Mouse (Mus musculus) stomach, postnatal 0 days (tissue): ENCODE data around the gene Creg1. TPM values are rescaled to one million over a fixed set of nuclear protein-coding genes. Genes with fewer than 3 reads are reported as not detected.
A peak's percentile ranks its signal among the peaks of the same experiment; 100 is the strongest.

Experiments
- ATAC-seq: fragments of 200-750 bp; cut with Nextera tagmentation; 2 replicates; pipeline ENCODE4 v1.8.0; 2017; ENCODE audit not compliant: low FRiP score, low TSS enrichment
- DNase-seq: peaks from one replicate; pipeline ENCODE4 v3.0.0-alpha.2; 2016; ENCODE audit warnings: low spot score
- H3K27ac ChIP-seq: fragments of 300-500 bp; sonication (generic); replicated peaks from 2 replicates; pipeline ENCODE4 v1.5.1; 2014; ENCODE audit warnings: mild to moderate bottlenecking, control low read depth
- H3K27me3 ChIP-seq: fragments of 300-500 bp; sonication (generic); 2 replicates; pipeline ENCODE4 v1.6.1; 2014; ENCODE audit warnings: low read length; ENCODE audit not compliant: control insufficient read depth, insufficient read depth
- H3K36me3 ChIP-seq: fragments of 300-500 bp; sonication (generic); 2 replicates; pipeline ENCODE4 v1.6.1; 2014; ENCODE audit warnings: low read length, mixed read lengths; ENCODE audit not compliant: control insufficient read depth, insufficient read depth
- H3K4me1 ChIP-seq: fragments of 300-500 bp; sonication (generic); replicated peaks from 2 replicates; pipeline ENCODE4 v1.6.1; 2014; ENCODE audit warnings: antibody characterized with exemption; ENCODE audit not compliant: control insufficient read depth, insufficient read depth
- H3K4me2 ChIP-seq: fragments of 300-500 bp; sonication (generic); replicated peaks from 2 replicates; pipeline ENCODE4 v1.6.1; 2014; ENCODE audit warnings: low read depth, mild to moderate bottlenecking, control low read depth, moderate library complexity
- H3K4me3 ChIP-seq: fragments of 300-500 bp; sonication (generic); 2 replicates; pipeline ENCODE4 v1.5.1; 2014; ENCODE audit warnings: low read depth, low read length, control low read depth
- H3K9ac ChIP-seq: fragments of 300-500 bp; sonication (generic); 2 replicates; pipeline ENCODE4 v1.6.1; 2014; ENCODE audit warnings: mild to moderate bottlenecking, low read length, control low read depth, mixed read lengths
- H3K9me3 ChIP-seq: fragments of 300-500 bp; sonication (generic); 2 replicates; pipeline ENCODE4 v1.6.1; 2016; ENCODE audit warnings: low read length; ENCODE audit not compliant: control insufficient read depth
- CTCF ChIP-seq: IDR thresholded peaks from 2 replicates; pipeline ENCODE4 v1.5.1; 2016; ENCODE audit warnings: antibody characterized with exemption, low read depth, mild to moderate bottlenecking, moderate library complexity
- EP300 ChIP-seq: optimal IDR thresholded peaks from 2 replicates; pipeline ENCODE3; 2016; ENCODE audit warnings: antibody characterized with exemption
- WGBS: fragments of 180-500 bp; shearing (Covaris S2); extraction: QIAGEN DNeasy Blood & Tissue Kit; methylation state at CpG from one replicate; pipeline ENCODE4 v1.1.7; 2014; 5-methylcytosine and 5-hydroxymethylcytosine counted together
- polyA plus RNA-seq: library from polyadenylated mRNA; unstranded; fragments of >200 nt; fragmentation: Nextera tagmentation; extraction: Ambion mirVana; gene quantifications from 2 replicates; pipeline ENCODE4 v1.2.1, GENCODE M21; 2015

Creg1 gene
- polyA plus RNA-seq, 1 experiment from 2014 or later = 139 TPM

DNA sequence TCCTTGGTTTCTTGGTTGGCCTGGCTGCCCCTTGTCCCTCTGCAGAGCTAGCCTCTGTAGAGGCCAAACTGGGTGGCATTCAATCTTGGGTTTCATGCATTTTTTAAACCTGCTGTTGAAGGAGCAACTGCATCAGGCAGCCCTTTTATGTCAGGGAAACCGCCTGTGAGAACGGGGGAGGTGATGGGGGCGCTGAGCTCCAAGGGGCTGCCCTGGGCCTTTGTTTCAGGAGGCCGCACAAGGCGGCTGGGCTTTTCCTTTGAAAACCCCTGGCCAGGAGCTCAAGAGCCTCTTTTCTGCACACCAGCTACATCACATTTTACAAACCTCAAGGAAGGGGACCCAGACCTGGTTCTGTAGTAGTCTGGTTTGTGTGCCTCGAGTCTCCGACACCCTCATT, 50.6 kb downstream of the Creg1 start:
- peaks cover 2% of the 10 kb centered on the region; the same call in 1 of the 2 replicates for H3K27me3 ChIP-seq
- no peak for TF ChIP-seq CTCF
- DNase-seq = no peak
- H3K9me3 ChIP-seq = no peaks in the 10 kb centered on the region
- no peaks in the 10 kb centered on the region for H3K36me3 ChIP-seq
- no peak overlapping the region for H3K27ac ChIP-seq
- H3K4me1 ChIP-seq = no peaks in the 10 kb centered on the region
- H3K9ac ChIP-seq = no peak overlapping the region
- ATAC-seq = no peak
- no peak overlapping the region for H3K4me2 ChIP-seq
- WGBS = 41% methylated on average over 7 of the region's 7 CpGs
- no peak overlapping the region for H3K4me3 ChIP-seq

GRCm38 (mm10) chr1:165814521-165815278, 51.2 kb downstream of the Creg1 start:
- H3K4me3 ChIP-seq = no peak overlapping the region
- H3K36me3 ChIP-seq = no peaks in the 10 kb centered on the region
- H3K27me3 ChIP-seq = peaks cover 2% of the 10 kb centered on the region; the same call in 1 of the 2 replicates
- 27% methylated on average over 14 of the region's 14 CpGs for WGBS
- H3K27ac ChIP-seq = no peak overlapping the region
- H3K4me1 ChIP-seq = no peaks in the 10 kb centered on the region
- ATAC-seq = no peak
- TF ChIP-seq EP300 (no peak), CTCF (no peak)
- no peak for DNase-seq
- no peaks in the 10 kb centered on the region for H3K9me3 ChIP-seq
- H3K9ac ChIP-seq = no peak overlapping the region
- H3K4me2 ChIP-seq = peak overlapping the region; percentile 29; the same call in 1 of the 2 replicates

DNA sequence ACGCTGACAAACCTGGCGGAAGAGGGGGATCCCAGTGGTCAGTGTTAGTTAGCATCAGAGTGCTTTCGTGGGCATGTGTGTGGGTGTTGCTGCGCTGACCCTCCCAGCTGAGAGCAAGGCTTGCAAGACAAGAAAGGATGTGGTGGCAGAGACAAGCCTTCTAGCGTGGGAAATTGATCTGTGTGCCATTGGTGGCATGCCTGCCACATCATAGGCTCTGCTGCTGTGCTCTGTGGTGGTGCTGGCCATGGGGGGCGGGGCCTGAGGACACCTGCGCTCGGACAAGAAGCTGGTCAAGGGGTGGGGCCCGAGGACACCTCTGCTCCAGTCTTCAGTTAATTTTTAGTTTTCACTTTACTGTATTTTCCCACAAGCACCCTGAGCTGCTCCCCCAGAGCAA, 52.8 kb downstream of the Creg1 start:
- WGBS = 77% methylated on average over 9 of the region's 9 CpGs
- no peak overlapping the region for H3K27ac ChIP-seq
- no peak for TF ChIP-seq CTCF
- TF ChIP-seq EP300 = no peak
- DNase-seq (no peak), ATAC-seq (no peak)
- H3K9me3 ChIP-seq = no peaks in the 10 kb centered on the region
- no peak overlapping the region for H3K4me3 ChIP-seq
- H3K27me3 ChIP-seq = peaks cover 2% of the 10 kb centered on the region; the same call in 1 of the 2 replicates
- H3K36me3 ChIP-seq = no peaks in the 10 kb centered on the region
- no peak overlapping the region for H3K4me2 ChIP-seq
- H3K4me1 ChIP-seq = no peaks in the 10 kb centered on the region
- no peak overlapping the region for H3K9ac ChIP-seq

DNA sequence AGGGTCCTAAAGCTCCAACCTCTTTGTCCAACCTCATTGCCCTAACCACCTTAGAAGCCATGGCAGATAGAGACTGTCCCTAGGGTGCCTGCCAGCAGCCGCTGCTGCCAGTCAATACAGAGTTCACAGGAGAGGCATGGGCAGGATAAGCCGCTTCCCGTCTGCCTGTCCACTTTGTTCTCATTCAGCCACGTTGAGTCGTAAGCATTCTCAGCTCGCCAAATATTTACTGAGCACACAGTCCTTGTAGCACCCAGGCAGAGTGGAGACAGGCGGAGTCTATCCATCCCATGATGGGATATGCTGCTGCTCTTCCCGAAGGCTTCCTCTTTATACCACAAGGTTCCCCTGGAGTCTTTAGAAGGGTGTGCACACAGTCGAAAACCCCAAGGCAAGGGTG, 53.7 kb downstream of the Creg1 start:
- 32% methylated on average over 9 of the region's 9 CpGs for WGBS
- DNase-seq = peak; percentile 30
- H3K4me3 ChIP-seq = no peak overlapping the region
- H3K9ac ChIP-seq = no peak overlapping the region
- H3K27me3 ChIP-seq = peaks cover 2% of the 10 kb centered on the region; the same call in 1 of the 2 replicates
- H3K36me3 ChIP-seq = no peaks in the 10 kb centered on the region
- peak; percentile 51 for ATAC-seq
- no peaks in the 10 kb centered on the region for H3K9me3 ChIP-seq
- no peak overlapping the region for H3K4me2 ChIP-seq
- H3K4me1 ChIP-seq = no peaks in the 10 kb centered on the region
- no peak overlapping the region for H3K27ac ChIP-seq
- no peak for TF ChIP-seq CTCF
- no peak for TF ChIP-seq EP300

DNA sequence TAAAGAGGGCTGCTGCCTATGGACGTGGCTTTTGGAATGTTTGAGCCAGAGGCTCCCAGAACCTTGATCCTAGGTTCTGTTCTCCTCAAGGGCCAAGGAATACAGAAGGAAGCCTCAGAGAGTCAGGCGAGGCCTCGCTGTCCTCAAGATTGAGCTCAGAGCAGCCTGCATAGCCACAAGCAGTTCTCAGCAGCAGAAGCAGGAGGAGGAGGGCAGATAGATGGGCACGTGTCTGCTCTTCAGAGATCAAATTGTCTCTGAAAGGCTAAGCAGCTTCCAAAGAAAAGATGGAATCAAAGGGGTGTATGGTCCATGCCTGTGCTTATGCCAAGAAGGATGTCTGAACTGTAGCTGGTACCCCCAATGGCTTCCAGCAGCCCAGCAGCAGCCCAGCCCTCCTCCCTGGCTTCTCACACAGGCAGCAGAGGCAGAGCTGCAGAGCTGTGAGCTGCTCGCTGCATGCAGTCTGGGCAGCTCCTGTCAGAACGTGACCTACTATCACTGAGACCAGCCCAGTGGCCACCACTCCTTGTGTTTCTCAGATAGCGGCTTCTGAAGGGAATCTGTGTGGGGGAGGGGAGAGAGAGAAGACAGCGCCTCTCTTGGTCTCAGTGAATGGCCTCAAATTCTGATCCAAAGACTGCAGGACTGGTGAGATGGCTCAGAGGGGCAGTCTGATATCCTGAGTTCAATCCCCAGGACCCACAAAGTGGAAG, 54.8 kb downstream of the Creg1 start:
- Histone ChIP-seq H3K9me3 (no peaks in the 10 kb centered on the region), H3K27ac (no peak overlapping the region), H3K4me3 (no peak overlapping the region), H3K9ac (no peak overlapping the region), H3K4me1 (no peaks in the 10 kb centered on the region), H3K36me3 (no peaks in the 10 kb centered on the region), H3K27me3 (peaks cover 2% of the 10 kb centered on the region; the same call in 1 of the 2 replicates), H3K4me2 (no peak overlapping the region)
- 57% methylated on average over 8 of the region's 8 CpGs for WGBS
- DNase-seq (no peak), ATAC-seq (no peak)
- TF ChIP-seq CTCF = no peak
- TF ChIP-seq EP300 = no peak

DNA sequence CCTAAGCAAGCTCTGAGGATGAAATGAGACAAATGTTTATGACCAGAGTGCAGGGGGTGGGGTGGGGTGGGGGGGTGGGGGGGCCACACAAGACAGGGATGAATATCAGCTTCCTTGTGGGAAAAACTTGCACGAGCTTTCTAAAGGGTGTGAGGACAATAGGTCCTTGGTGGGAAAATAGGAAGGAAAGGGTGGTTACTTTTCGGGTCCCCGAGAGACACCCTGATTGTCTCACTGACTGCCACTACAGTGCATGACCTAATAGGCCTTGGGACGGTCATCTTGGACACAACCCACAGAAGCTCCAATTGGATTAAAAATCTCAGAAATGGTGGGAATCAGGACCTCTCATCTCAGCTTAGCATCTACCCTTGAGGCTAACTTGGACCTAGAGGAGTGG, 55.6 kb downstream of the Creg1 start:
- H3K27me3 ChIP-seq = peaks cover 2% of the 10 kb centered on the region; the same call in 1 of the 2 replicates
- no peak overlapping the region for H3K4me2 ChIP-seq
- H3K4me1 ChIP-seq = no peaks in the 10 kb centered on the region
- H3K36me3 ChIP-seq = no peaks in the 10 kb centered on the region
- ATAC-seq (no peak), DNase-seq (no peak)
- no peak overlapping the region for H3K9ac ChIP-seq
- TF ChIP-seq CTCF = no peak
- H3K27ac ChIP-seq = no peak overlapping the region
- no peak overlapping the region for H3K4me3 ChIP-seq
- 71% methylated on average over 4 of the region's 4 CpGs for WGBS
- H3K9me3 ChIP-seq = no peaks in the 10 kb centered on the region
